Mouse (Mus musculus) liver, embryonic 11.5 days (tissue): Measurements from ENCODE around the gene Uox. TPM values are rescaled to one million over a fixed set of nuclear protein-coding genes. Genes with fewer than 3 reads are reported as not detected.

ENCODE experiments used
- ATAC-seq: fragments of 200-750 bp; cut with Nextera tagmentation; replicated peaks from 2 replicates; pipeline ENCODE4 v1.8.0; 2017; ENCODE audit warnings: moderate number of reproducible peaks, mild to moderate bottlenecking, moderate TSS enrichment, moderate library complexity; ENCODE audit not compliant: low FRiP score
- DNase-seq: peaks from one replicate; pipeline ENCODE4 v3.0.0-alpha.2; 2017; ENCODE audit warnings: low spot score
- H3K27ac ChIP-seq: fragments of 300-500 bp; sonication (generic); 2 replicates; pipeline ENCODE4 v1.5.1; 2014; ENCODE audit warnings: mild to moderate bottlenecking, low read depth, low read length, control low read depth
- H3K27me3 ChIP-seq: fragments of 300-500 bp; sonication (generic); replicated peaks from 2 replicates; pipeline ENCODE4 v1.6.1; 2014; ENCODE audit warnings: low read length, mixed read lengths; ENCODE audit not compliant: control insufficient read depth, insufficient read depth
- H3K36me3 ChIP-seq: fragments of 300-500 bp; sonication (generic); 2 replicates; pipeline ENCODE4 v1.6.1; 2014; ENCODE audit warnings: mild to moderate bottlenecking, low read length, moderate library complexity, mixed read lengths; ENCODE audit not compliant: control insufficient read depth, insufficient read depth
- H3K4me1 ChIP-seq: fragments of 300-500 bp; sonication (generic); replicated peaks from 2 replicates; pipeline ENCODE4 v1.6.1; 2014; ENCODE audit warnings: low read length, mixed read lengths; ENCODE audit not compliant: control insufficient read depth, insufficient read depth
- H3K4me2 ChIP-seq: fragments of 300-500 bp; sonication (generic); 2 replicates; pipeline ENCODE4 v1.6.1; 2014; ENCODE audit warnings: mild to moderate bottlenecking, control low read depth, moderate library complexity
- H3K4me3 ChIP-seq: fragments of 300-500 bp; sonication (generic); 2 replicates; pipeline ENCODE4 v1.5.1; 2014; ENCODE audit warnings: low read depth, low read length, control low read depth
- H3K9ac ChIP-seq: fragments of 300-500 bp; sonication (generic); 2 replicates; pipeline ENCODE4 v1.6.1; 2014; ENCODE audit warnings: low read depth, low read length, control low read depth
- H3K9me3 ChIP-seq: fragments of 300-500 bp; sonication (generic); 2 replicates; pipeline ENCODE4 v1.6.1; 2016; ENCODE audit warnings: low read length, inconsistent platforms, mixed read lengths; ENCODE audit not compliant: control insufficient read depth
- WGBS: fragments of 180-500 bp; shearing (Covaris S2); extraction: QIAGEN DNeasy Blood & Tissue Kit; methylation state at CpG from one replicate; pipeline ENCODE4 v1.1.7; 2014; 5-methylcytosine and 5-hydroxymethylcytosine counted together
- polyA plus RNA-seq: library from polyadenylated mRNA; unstranded; fragments of >200 nt; fragmentation: Nextera tagmentation; extraction: Ambion mirVana; gene quantifications from 2 replicates; pipeline ENCODE4 v1.2.1, GENCODE M21; 2014

The Uox gene
- polyA plus RNA-seq, 1 experiment from 2014 or later, result 0.55 TPM

DNA sequence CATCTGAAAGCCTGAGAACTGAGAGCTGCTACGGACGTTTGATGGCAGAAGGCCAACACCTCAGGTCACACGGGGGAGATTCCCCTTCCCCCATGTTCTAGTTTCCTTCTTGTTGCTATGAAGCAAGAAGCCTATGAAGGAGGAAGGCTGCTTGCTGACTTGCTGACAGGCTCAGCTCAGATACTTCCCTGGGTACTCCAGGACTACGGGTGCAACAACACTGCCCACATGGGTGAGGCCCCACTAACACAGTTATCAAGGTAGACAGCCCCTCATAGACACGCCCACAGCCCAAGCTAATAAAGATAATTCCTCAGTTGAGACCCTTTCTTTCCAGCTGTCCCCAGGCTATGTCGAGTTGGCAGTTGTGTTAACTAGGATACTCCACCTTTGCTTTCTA, 83.5 kb downstream of the Uox start:
- Histone ChIP-seq H3K27ac (0 out of 2 replicates have a peak overlapping the region, but pooled peaks have one; percentile 46), H3K9me3 (no peaks in the 10 kb centered on the region), H3K4me2 (peak overlapping the region; percentile 32), H3K4me1 (peaks cover 20% of the 10 kb centered on the region), H3K9ac (peak overlapping the region; percentile 1; the same call in 1 of the 2 replicates), H3K27me3 (no peaks in the 10 kb centered on the region), H3K4me3 (no peak overlapping the region), H3K36me3 (no peaks in the 10 kb centered on the region)
- ATAC-seq (peak; percentile 94), DNase-seq (peak; percentile 41)
- WGBS, result 38% methylated on average over 6 of the region's 6 CpGs

GRCm38 (mm10) chr3:146655111-146655577, 84.9 kb downstream of the Uox start:
- 40% methylated on average over 2 of the region's 2 CpGs for WGBS

DNA sequence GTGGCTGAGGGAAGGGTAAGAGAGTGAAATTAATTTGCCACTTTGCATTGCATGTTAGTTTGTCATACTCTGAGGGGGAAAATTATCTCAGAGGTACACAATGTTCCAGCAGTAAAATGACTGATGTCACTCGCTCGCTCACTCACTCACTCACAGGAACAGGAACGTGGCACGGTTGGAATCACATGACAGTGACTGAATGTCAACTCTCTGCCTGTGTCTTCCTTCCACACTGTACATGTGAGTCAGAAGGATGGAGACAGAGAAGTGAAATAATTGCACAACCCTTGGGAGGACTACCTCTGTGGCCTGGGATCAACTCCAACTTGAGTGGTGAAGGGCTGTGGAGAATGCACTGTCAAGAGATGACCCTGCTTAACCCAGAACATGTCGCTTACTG, 87.2 kb downstream of the Uox start:
- no peak overlapping the region for H3K9ac ChIP-seq
- no peak for DNase-seq
- H3K27ac ChIP-seq, result no peak overlapping the region
- H3K4me2 ChIP-seq, result no peak overlapping the region
- H3K27me3 ChIP-seq, result no peaks in the 10 kb centered on the region
- H3K36me3 ChIP-seq, result no peaks in the 10 kb centered on the region
- ATAC-seq, result no peak
- H3K9me3 ChIP-seq, result no peaks in the 10 kb centered on the region
- no peak overlapping the region for H3K4me3 ChIP-seq
- peaks cover 20% of the 10 kb centered on the region for H3K4me1 ChIP-seq
- WGBS, result 86% methylated on average over 5 of the region's 5 CpGs

More at GRCm38 (mm10) chr3:146655111-146655577, 84.9 kb downstream of the Uox start:
- Histone ChIP-seq H3K9ac (no peak overlapping the region), H3K4me1 (peaks cover 20% of the 10 kb centered on the region), H3K27ac (peak overlapping the region; percentile 80), H3K4me2 (peak overlapping the region; percentile 33), H3K4me3 (no peak overlapping the region), H3K9me3 (no peaks in the 10 kb centered on the region), H3K27me3 (no peaks in the 10 kb centered on the region), H3K36me3 (no peaks in the 10 kb centered on the region)
- DNase-seq, result peak; percentile 53
- peak; percentile 63 for ATAC-seq

DNA sequence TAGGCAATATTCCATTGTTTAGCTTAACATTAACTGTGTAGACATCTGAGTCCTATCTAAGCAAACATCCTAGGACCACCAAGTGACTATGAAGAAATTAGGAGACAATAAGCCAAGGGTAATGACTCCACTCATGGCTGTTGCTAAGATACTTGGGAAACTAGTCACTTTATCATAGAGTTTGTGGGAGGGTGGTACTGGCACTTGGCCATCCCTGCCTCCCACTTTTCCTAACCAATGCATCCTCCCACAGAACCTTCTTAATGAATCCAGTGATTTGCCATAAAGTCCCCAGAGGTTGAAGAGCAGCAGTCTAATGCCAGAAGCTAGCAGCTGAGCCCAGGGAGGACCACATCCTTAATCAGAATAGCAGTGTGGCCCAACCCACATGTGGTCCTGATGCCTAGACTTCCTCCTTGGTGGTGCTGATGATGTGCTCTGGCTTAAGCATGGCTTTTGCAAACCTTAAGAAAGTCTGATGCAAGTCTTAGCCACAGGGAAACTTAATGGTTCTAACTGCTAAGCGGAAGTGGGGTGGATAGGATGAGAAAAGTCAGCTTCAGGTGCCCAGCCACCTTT, 87.9 kb downstream of the Uox start:
- Histone ChIP-seq H3K9ac (no peak overlapping the region), H3K4me1 (peaks cover 20% of the 10 kb centered on the region), H3K27ac (no peak overlapping the region), H3K27me3 (no peaks in the 10 kb centered on the region), H3K36me3 (no peaks in the 10 kb centered on the region), H3K4me3 (no peak overlapping the region), H3K4me2 (no peak overlapping the region), H3K9me3 (no peaks in the 10 kb centered on the region)
- ATAC-seq (no peak), DNase-seq (no peak)
- 82% methylated on average over 1 of the region's 1 CpGs for WGBS

- ATAC-seq (no peak), DNase-seq (no peak)
- no peaks in the 10 kb centered on the region for H3K36me3 ChIP-seq
- no peaks in the 10 kb centered on the region for H3K9me3 ChIP-seq
- H3K4me2 ChIP-seq, result no peak overlapping the region
- WGBS, result 91% methylated on average over 5 of the region's 5 CpGs
- no peak overlapping the region for H3K27ac ChIP-seq
- H3K4me3 ChIP-seq, result no peak overlapping the region
- no peak overlapping the region for H3K9ac ChIP-seq
- H3K4me1 ChIP-seq, result peaks cover 10% of the 10 kb centered on the region
- no peaks in the 10 kb centered on the region for H3K27me3 ChIP-seq
Measured at GRCm38 (mm10) chr3:146659321-146659720, 89.1 kb downstream of the Uox start.

GRCm38 (mm10) chr3:146661001-146661400, 90.8 kb downstream of the Uox start:
- H3K9ac ChIP-seq, result no peak overlapping the region
- no peaks in the 10 kb centered on the region for H3K27me3 ChIP-seq
- H3K4me1 ChIP-seq, result no peaks in the 10 kb centered on the region
- no peak for DNase-seq
- no peaks in the 10 kb centered on the region for H3K36me3 ChIP-seq
- 75% methylated on average over 6 of the region's 6 CpGs for WGBS
- no peaks in the 10 kb centered on the region for H3K9me3 ChIP-seq
- H3K4me3 ChIP-seq, result no peak overlapping the region
- no peak overlapping the region for H3K27ac ChIP-seq
- ATAC-seq, result no peak
- no peak overlapping the region for H3K4me2 ChIP-seq

DNA sequence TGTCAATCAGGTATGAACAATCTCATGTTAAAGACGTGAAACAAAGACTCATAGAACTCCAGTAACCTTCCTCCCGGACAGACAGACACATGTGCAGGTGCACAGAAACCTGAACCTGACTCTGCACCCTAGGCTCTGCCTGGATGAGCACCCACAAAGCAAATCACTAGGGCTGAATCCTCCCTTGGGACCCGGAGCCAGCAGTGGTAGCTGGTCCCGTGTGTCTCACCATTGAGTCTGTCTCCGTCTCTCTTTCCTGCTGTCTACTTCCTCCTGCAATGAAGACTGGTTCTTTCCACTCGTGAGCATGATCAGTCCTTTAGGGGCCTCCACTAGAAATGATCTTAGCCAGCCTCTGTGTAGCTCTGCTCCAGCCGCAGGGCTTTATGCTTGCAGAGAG, 91.7 kb downstream of the Uox start:
- Histone ChIP-seq H3K27me3 (no peaks in the 10 kb centered on the region), H3K4me2 (no peak overlapping the region), H3K4me3 (no peak overlapping the region), H3K9ac (no peak overlapping the region), H3K36me3 (no peaks in the 10 kb centered on the region), H3K27ac (no peak overlapping the region), H3K4me1 (no peaks in the 10 kb centered on the region), H3K9me3 (no peaks in the 10 kb centered on the region)
- no peak for ATAC-seq
- DNase-seq, result no peak
- 73% methylated on average over 7 of the region's 7 CpGs for WGBS

GRCm38 (mm10) chr3:146671121-146671520, 100.9 kb downstream of the Uox start:
- DNase-seq (no peak), ATAC-seq (no peak)
- H3K27ac ChIP-seq, result no peak overlapping the region
- no peak overlapping the region for H3K4me3 ChIP-seq
- 70% methylated on average over 2 of the region's 2 CpGs for WGBS
- no peaks in the 10 kb centered on the region for H3K9me3 ChIP-seq
- H3K4me2 ChIP-seq, result no peak overlapping the region
- H3K27me3 ChIP-seq, result no peaks in the 10 kb centered on the region
- H3K36me3 ChIP-seq, result no peaks in the 10 kb centered on the region
- H3K4me1 ChIP-seq, result no peaks in the 10 kb centered on the region
- no peak overlapping the region for H3K9ac ChIP-seq

DNA sequence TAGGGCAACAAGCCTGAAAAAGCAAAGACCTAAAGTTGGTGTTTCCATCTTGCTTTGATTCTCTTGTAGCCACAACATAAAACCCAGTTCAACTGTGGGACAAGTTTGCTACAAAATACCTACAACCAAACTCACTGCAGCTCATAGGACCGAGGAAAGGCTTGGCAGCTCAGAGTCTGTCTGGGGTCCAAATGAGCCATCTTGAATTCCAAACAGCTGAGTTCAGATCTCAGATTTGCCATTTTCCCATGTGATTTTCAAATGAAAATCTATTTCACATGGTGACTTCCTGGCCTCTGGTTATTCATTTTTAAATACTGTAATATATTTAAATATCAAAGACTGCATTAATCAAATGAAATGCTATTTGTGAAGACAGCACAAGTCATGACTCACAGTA, 104.9 kb downstream of the Uox start:
- H3K4me1 ChIP-seq, result no peaks in the 10 kb centered on the region
- DNase-seq (no peak), ATAC-seq (no peak)
- H3K36me3 ChIP-seq, result no peaks in the 10 kb centered on the region
- H3K9me3 ChIP-seq, result no peaks in the 10 kb centered on the region
- no peak overlapping the region for H3K4me3 ChIP-seq
- 80% methylated on average over 1 of the region's 1 CpGs for WGBS
- H3K27ac ChIP-seq, result no peak overlapping the region
- no peak overlapping the region for H3K9ac ChIP-seq
- H3K27me3 ChIP-seq, result no peaks in the 10 kb centered on the region
- no peak overlapping the region for H3K4me2 ChIP-seq
